Mouse (Mus musculus) stomach, postnatal 0 days (tissue): ENCODE data around the gene Sertad1. TPM values are rescaled to one million over a fixed set of nuclear protein-coding genes. Genes with fewer than 3 reads are reported as not detected.

Source experiments
- ATAC-seq: fragments of 200-750 bp; cut with Nextera tagmentation; 2 replicates; pipeline ENCODE4 v1.8.0; 2017; ENCODE audit not compliant: low FRiP score, low TSS enrichment
- DNase-seq: peaks from one replicate; pipeline ENCODE4 v3.0.0-alpha.2; 2016; ENCODE audit warnings: low spot score
- H3K27ac ChIP-seq: fragments of 300-500 bp; sonication (generic); replicated peaks from 2 replicates; pipeline ENCODE4 v1.5.1; 2014; ENCODE audit warnings: mild to moderate bottlenecking, control low read depth
- H3K27me3 ChIP-seq: fragments of 300-500 bp; sonication (generic); 2 replicates; pipeline ENCODE4 v1.6.1; 2014; ENCODE audit warnings: low read length; ENCODE audit not compliant: control insufficient read depth, insufficient read depth
- H3K36me3 ChIP-seq: fragments of 300-500 bp; sonication (generic); 2 replicates; pipeline ENCODE4 v1.6.1; 2014; ENCODE audit warnings: low read length, mixed read lengths; ENCODE audit not compliant: control insufficient read depth, insufficient read depth
- H3K4me1 ChIP-seq: fragments of 300-500 bp; sonication (generic); replicated peaks from 2 replicates; pipeline ENCODE4 v1.6.1; 2014; ENCODE audit warnings: antibody characterized with exemption; ENCODE audit not compliant: control insufficient read depth, insufficient read depth
- H3K4me2 ChIP-seq: fragments of 300-500 bp; sonication (generic); replicated peaks from 2 replicates; pipeline ENCODE4 v1.6.1; 2014; ENCODE audit warnings: low read depth, mild to moderate bottlenecking, control low read depth, moderate library complexity
- H3K4me3 ChIP-seq: fragments of 300-500 bp; sonication (generic); 2 replicates; pipeline ENCODE4 v1.5.1; 2014; ENCODE audit warnings: low read depth, low read length, control low read depth
- H3K9ac ChIP-seq: fragments of 300-500 bp; sonication (generic); 2 replicates; pipeline ENCODE4 v1.6.1; 2014; ENCODE audit warnings: mild to moderate bottlenecking, low read length, control low read depth, mixed read lengths
- H3K9me3 ChIP-seq: fragments of 300-500 bp; sonication (generic); 2 replicates; pipeline ENCODE4 v1.6.1; 2016; ENCODE audit warnings: low read length; ENCODE audit not compliant: control insufficient read depth
- CTCF ChIP-seq: IDR thresholded peaks from 2 replicates; pipeline ENCODE4 v1.5.1; 2016; ENCODE audit warnings: antibody characterized with exemption, low read depth, mild to moderate bottlenecking, moderate library complexity
- EP300 ChIP-seq: optimal IDR thresholded peaks from 2 replicates; pipeline ENCODE3; 2016; ENCODE audit warnings: antibody characterized with exemption
- WGBS: fragments of 180-500 bp; shearing (Covaris S2); extraction: QIAGEN DNeasy Blood & Tissue Kit; methylation state at CpG from one replicate; pipeline ENCODE4 v1.1.7; 2014; 5-methylcytosine and 5-hydroxymethylcytosine counted together
- polyA plus RNA-seq: library from polyadenylated mRNA; unstranded; fragments of >200 nt; fragmentation: Nextera tagmentation; extraction: Ambion mirVana; gene quantifications from 2 replicates; pipeline ENCODE4 v1.2.1, GENCODE M21; 2015

Sertad1 gene
- polyA plus RNA-seq, 1 experiment from 2014 or later: 53.0 TPM

DNA sequence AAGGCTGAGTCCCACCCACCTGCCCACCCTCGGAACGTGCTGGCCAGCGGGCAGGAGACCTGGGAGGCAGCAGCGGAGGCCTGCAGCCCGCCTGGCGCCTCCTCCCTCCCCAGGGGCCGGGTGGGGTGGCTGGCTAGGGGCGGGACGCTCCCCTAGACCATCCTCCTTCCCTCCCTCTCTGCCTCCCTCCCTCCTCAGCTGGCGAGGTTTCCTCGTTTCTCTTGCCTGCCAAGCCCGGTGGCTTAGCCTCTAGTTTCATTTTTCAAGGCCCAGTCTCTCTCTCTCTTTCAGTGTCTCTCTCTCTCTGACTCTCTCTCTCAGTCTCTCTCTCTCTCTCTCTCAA, 5.1 kb upstream of the Sertad1 start:
- DNase-seq (peak; percentile 99), ATAC-seq (peak; percentile 97)
- Histone ChIP-seq H3K9ac (peak overlapping the region; percentile 2), H3K4me3 (peak overlapping the region; percentile 33), H3K4me2 (peak overlapping the region; percentile 57), H3K27ac (peak overlapping the region; percentile 79), H3K9me3 (no peaks in the 10 kb centered on the region), H3K36me3 (no peaks in the 10 kb centered on the region), H3K4me1 (no peaks in the 10 kb centered on the region), H3K27me3 (no peaks in the 10 kb centered on the region)
- TF ChIP-seq EP300: no peak
- no peak; the same call in 1 of the 2 replicates for TF ChIP-seq CTCF
- 0% methylated on average over 4 of the region's 12 CpGs for WGBS

DNA sequence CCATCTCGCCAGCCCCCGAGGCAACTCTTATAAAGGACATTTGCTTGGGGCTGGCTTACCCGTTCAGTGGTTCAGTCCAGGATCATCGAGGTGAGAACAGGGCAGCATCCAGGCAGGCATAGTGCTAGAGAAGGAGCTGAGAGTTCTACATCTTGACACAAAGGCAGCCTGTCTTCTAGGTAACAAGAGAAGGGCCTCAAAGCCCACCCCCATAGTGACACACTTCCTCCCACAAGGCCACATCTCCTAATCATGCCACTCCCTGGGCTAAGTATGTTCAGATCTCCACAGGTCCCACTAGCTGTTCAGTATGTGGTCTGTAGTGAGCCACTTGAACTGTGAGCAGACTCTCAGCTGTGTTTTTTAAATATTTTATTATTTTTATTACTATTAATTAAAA, 2.9 kb upstream of the Sertad1 start:
- Histone ChIP-seq H3K9ac (no peak overlapping the region), H3K9me3 (no peaks in the 10 kb centered on the region), H3K4me2 (no peak overlapping the region), H3K27ac (no peak overlapping the region), H3K4me3 (no peak overlapping the region), H3K36me3 (no peaks in the 10 kb centered on the region), H3K4me1 (peaks cover 4% of the 10 kb centered on the region; the same call in 1 of the 2 replicates), H3K27me3 (no peaks in the 10 kb centered on the region)
- WGBS: 87% methylated on average over 4 of the region's 4 CpGs
- no peak for DNase-seq
- no peak for ATAC-seq
- TF ChIP-seq EP300 (no peak), CTCF (no peak)

DNA sequence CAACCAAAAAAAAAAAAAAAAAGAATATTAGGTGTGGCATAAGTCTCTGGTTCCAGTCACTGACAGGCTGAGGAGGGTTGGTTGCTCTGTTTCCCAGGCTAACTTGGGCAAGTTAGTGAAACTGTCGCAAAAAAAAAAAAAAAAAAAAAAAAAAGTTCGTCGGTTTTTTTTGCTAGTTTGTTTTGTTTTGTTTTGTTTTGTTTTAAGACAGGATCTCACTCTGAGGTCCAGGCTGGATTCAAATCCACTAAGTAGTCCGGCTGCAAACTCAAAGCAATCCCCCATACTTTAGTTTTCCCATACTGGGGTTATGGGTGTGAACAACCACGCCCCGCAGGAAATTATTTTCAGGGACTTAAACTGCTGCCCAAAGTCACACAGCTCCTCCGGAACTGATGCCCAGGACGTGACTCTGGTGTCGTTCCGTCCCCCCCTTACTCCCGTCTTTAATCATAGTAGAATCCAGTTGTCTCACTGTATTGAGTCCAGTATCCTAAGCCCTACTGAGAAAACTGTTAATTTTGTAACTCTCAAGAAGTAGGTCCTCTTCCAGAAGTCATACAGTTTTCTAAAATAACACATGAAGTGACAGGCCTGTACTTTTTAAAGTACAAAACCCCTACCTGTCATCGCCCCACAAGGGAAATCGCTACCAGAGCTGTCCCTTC, 474 bp upstream of the Sertad1 start:
- peak overlapping the region; percentile 51 for H3K9ac ChIP-seq
- peak overlapping the region; percentile 73 for H3K4me2 ChIP-seq
- WGBS: 1% methylated on average over 13 of the region's 13 CpGs
- peak overlapping the region; percentile 87 for H3K27ac ChIP-seq
- peaks cover 10% of the 10 kb centered on the region; the same call in 1 of the 2 replicates for H3K4me1 ChIP-seq
- no peak for TF ChIP-seq EP300
- no peak for TF ChIP-seq CTCF
- H3K9me3 ChIP-seq: no peaks in the 10 kb centered on the region
- H3K27me3 ChIP-seq: no peaks in the 10 kb centered on the region
- DNase-seq (no peak), ATAC-seq (no peak)
- peak overlapping the region; percentile 84 for H3K4me3 ChIP-seq
- H3K36me3 ChIP-seq: peaks cover 6% of the 10 kb centered on the region

DNA sequence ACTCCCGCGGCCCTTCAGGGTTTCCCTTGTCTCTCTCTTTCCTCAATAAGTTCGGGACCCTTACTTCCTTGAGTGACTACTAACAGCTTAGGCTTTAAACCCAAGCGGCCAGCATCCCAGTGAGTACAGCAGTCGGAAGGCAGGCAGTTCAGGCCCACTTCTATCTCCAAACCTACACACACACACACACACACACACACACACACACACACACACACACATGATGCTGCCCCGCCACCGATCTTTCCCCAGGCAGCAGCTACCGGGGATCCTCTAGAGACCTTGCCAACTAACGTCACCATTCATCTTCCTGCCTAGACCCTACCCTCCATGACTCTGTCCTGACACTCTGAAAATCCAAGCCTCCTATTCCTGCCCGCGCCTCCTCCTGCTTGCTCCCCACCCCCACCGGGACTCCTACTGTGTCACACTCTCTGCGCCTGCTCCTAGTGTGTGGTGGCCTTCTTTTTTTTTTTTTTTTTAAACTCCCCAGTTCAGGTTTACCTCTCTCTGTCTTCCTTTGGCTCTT, 1.1 kb downstream of the Sertad1 start:
- peaks cover 6% of the 10 kb centered on the region for H3K36me3 ChIP-seq
- ATAC-seq (no peak), DNase-seq (peak; percentile 69)
- peak overlapping the region; percentile 73 for H3K4me2 ChIP-seq
- H3K27me3 ChIP-seq: no peaks in the 10 kb centered on the region
- TF ChIP-seq EP300 (no peak), CTCF (no peak)
- H3K9ac ChIP-seq: peak overlapping the region; percentile 88
- no peaks in the 10 kb centered on the region for H3K9me3 ChIP-seq
- peak overlapping the region; percentile 98 for H3K27ac ChIP-seq
- WGBS: under 1% methylated on average over 13 of the region's 13 CpGs
- peak overlapping the region; percentile 84 for H3K4me3 ChIP-seq
- H3K4me1 ChIP-seq: peaks cover 10% of the 10 kb centered on the region; the same call in 1 of the 2 replicates

DNA sequence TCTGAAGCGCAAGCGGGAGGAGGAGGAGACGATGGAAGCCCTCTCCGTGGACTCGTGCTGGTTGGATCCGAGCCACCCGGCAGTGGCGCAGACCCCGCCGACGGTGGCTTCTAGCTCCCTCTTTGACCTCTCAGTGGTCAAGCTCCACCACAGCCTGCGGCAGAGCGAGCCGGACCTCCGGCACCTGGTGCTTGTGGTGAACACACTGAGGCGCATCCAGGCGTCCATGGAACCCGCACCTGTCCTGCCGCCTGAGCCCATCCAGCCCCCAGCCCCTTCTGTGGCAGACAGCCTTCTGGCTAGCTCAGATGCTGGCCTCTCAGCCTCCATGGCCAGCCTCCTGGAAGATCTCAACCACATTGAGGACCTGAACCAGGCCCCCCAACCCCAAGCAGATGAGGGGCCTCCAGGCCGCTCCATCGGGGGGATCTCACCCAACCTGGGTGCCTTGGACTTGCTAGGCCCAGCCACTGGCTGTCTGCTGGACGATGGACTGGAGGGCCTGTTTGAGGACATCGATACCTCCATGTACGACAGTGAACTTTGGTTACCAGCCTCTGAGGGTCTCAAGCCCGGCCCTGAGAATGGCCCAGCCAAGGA, 2.7 kb downstream of the Sertad1 start:
- DNase-seq (no peak), ATAC-seq (no peak)
- Histone ChIP-seq H3K4me1 (peaks cover 10% of the 10 kb centered on the region; the same call in 1 of the 2 replicates), H3K4me2 (no peak overlapping the region), H3K9me3 (no peaks in the 10 kb centered on the region), H3K9ac (0 out of 2 replicates have a peak overlapping the region, but pooled peaks have one; percentile 8), H3K4me3 (no peak overlapping the region), H3K27me3 (no peaks in the 10 kb centered on the region), H3K36me3 (peaks cover 6% of the 10 kb centered on the region), H3K27ac (peak overlapping the region; percentile 94; the same call in 1 of the 2 replicates)
- 90% methylated on average over 25 of the region's 25 CpGs for WGBS
- TF ChIP-seq EP300 (no peak), CTCF (no peak)

DNA sequence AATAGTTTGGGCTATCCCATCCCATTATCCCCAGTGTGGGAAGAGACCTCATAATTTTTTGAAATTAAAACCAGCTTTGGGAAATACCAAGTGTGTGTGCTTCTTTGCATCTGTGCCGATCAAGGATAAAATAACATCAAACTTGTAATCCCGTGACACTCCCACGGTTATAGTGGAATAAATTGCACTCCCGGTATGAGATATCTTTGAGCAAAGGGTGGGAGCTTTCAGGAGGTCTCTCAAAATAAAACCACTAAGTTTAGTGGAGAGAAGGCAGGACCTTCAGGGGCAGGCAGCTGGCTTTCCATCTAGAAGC, 3.5 kb downstream of the Sertad1 start:
- peak overlapping the region; percentile 58 for H3K9ac ChIP-seq
- no peaks in the 10 kb centered on the region for H3K27me3 ChIP-seq
- peak overlapping the region; percentile 94 for H3K27ac ChIP-seq
- H3K4me2 ChIP-seq: peak overlapping the region; percentile 57
- no peaks in the 10 kb centered on the region for H3K9me3 ChIP-seq
- peak overlapping the region; percentile 39 for H3K4me3 ChIP-seq
- TF ChIP-seq CTCF: no peak
- TF ChIP-seq EP300: no peak
- no peak for ATAC-seq
- peaks cover 6% of the 10 kb centered on the region for H3K36me3 ChIP-seq
- 15% methylated on average over 4 of the region's 4 CpGs for WGBS
- H3K4me1 ChIP-seq: peaks cover 10% of the 10 kb centered on the region; the same call in 1 of the 2 replicates
- no peak for DNase-seq
